Mouse (Mus musculus) activated CD4-positive, CD25-positive, alpha-beta regulatory T cell, adult 4 months (primary cell): ENCODE results near the gene Prps1l1. TPM values are rescaled to one million over a fixed set of nuclear protein-coding genes. Genes with fewer than 3 reads are reported as not detected.

Experiments
- ATAC-seq: one replicate; pipeline ENCODE4 v1.8.0; 2017
- polyA plus RNA-seq, 2 experiments: library from polyadenylated mRNA; unstranded; fragments of 100-300 nt; shearing (Covaris generic); gene quantifications; one replicate each; pipeline ENCODE4 v1.2.1; 2017

Gene Prps1l1
- polyA plus RNA-seq = 1 to 10 TPM in 1 of 2 experiments, under 1 TPM in 1; 0.33 to 1.0 TPM

DNA sequence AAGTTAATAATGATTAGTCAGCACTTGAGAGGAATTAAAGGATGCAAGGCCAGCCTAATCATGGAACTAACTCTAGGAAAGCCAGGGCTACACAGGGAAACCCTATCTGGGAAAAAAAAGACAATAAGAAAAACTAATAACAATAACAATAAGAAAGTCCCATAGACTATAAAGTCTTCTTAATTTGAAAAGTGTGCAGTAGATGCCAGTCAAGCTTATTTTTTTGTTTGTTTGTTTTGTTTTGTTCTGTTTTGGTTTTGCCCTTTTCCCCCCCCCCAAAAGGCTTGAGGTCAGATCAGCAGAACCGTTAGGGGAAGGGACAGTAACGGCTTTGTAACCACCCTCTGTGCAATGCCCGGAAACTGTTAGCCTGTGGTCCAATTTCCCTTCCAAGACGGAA, at the start of gene Prps1l1:
Gene Prps1l1 (plus strand): TSS at position 301 of the 400 bp plus-strand sequence.
- no peak for ATAC-seq

DNA sequence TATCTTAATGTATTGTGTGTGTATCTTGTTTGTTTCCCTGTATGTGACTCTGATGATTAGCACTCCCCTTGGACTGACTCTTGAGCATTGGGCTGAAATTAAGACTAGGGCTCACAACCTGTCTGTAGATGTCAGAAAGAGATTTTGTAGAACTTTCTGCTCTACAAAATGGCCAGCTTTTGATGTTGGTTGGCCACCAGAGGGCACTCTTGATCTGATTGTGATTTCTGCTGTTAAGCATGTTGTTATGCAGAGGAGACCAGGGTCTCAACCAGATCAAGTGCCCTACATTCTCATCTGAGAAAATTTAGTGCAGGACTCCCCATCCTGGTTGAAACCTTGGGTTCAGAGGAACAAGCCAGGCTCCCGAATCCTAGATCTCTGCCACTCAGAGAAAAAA, 46.6 kb upstream of the Prps1l1 start:
- ATAC-seq = no peak

DNA sequence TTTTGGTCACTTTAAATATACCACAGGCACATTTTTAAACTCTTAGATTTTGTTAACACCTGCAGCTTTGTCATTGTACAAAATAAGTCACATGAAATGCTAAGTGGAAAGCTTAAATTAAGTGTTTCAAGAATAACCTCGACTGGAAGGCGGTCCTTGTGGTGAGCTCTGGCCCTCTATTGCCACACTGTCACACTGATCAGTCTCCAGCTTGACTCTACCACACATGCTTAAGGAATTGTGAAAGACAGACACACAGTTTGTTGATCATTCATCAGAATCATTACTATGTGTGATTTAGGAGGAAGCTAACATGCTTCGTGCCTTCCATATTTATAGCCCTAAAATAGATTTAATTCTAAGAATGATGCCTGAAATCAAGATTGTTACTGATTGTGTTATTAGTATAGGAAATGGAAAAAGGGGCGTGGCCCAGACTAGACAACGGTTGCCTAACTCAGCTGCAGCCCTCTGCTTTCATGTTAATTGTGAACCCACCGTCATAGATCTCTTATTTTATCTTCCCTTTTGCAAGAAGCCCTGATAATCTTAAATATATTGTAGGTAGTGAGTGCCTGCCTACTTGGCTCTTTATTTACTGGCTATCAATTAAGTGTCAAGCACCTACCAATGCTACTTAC, 35.4 kb upstream of the Prps1l1 start:
- ATAC-seq = no peak

DNA sequence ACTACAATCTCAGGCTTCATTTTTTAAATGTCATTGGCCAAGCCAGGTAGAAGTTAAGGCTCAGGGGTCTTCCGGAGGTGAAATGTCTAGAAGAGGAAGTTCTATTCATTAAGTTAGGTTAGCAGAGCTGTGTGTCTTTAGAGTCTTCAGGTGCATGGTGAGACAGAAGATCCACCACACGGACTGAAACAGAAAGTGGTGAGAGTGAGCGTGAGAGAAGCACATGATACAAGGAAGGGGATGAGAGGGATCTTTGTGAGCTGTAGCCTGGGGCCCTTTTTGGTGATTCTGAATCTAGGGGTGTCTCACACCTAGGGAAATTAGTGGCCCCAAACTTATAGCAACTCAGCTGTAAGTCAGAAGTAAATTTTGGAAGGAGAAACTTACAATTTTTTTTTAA, 8.6 kb upstream of the Prps1l1 start:
- ATAC-seq = no peak

DNA sequence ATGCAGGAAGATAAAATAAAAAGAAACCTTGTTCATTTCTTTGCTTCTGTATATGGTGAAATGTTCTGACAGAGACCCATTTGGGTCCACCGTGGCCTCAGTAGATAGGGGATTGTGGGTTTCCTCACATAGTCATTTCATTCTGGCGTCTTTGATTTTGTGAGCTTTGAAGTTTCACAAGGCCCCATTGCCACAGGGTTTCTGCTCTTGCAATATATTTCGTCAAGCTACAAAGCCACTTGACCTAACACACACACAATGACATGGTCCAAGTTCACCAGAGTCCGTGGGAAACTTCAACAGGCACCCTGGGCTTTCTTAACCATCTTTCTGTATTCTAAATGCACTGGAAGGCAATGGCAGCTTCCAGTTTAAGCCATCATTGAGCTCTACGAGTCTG, 1.3 kb downstream of the Prps1l1 start:
- ATAC-seq = no peak

DNA sequence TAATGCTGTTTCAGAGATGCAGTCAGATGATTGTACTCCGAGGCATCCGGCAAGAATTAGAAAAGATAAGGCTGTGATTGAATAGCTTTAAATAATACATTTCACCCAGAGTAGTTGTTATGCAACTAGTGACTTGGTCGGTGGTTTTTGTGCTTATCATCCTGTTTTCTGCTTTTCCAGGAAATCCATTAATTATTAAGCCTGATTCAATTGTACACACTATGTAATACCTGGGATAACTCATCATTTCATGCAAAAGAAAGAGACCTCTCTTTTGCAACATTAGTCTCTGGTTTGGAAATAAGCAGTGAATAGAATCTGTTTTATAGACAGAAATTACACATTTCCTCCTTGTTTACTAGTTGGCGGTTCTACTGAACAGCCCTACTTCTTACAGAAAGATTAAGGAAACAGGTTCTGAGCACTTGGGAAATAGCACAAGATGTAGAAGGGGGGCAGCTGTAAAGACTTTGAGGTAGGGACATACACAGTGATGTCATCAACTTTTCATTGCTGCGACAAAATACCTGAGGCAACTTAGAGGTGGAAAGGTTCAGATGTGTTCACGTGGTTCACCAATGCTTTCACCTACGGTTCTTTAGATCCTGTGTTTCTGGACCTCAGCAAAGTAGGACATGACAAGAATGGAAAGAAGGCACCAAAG, 5.1 kb downstream of the Prps1l1 start:
- no peak for ATAC-seq

DNA sequence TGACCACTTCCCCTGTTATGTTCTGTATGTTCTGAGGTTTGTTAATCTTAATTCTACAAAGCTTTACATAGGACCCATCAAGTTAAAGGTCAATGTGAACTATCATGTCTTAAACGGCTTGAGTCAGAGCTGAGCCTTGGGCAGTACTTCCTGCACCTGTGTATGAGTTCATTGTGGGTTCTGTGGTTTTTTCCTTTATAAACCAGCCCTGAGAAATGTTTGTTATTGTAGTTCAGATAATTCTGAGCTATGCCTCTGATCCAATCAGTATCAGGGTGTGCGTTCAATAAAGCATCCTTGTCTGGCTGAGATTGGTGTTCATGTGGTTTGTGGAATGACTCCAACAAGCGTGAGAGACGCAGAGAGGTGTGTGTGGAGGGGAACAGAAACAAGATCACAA, 5.8 kb downstream of the Prps1l1 start:
- ATAC-seq = peak; percentile 85

DNA sequence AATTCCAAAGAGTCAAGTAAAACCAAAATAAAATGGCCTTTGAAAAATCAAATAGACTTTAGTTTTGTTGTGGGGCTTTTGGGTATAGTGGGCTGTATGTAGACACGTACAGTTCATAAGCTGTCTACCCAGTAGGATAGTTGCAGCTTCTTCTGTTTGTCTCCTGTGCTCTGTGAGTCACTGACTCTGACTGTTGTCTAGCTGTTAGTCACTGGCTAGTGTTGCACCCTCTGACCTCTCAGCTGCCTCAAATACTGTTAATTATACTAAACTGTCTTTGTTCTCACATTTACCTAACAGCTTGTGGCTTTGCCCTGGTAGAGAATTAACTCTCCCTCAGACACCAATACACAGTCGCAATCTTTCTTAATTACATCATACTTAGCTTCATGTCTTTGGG, 7.3 kb downstream of the Prps1l1 start:
- ATAC-seq = no peak

DNA sequence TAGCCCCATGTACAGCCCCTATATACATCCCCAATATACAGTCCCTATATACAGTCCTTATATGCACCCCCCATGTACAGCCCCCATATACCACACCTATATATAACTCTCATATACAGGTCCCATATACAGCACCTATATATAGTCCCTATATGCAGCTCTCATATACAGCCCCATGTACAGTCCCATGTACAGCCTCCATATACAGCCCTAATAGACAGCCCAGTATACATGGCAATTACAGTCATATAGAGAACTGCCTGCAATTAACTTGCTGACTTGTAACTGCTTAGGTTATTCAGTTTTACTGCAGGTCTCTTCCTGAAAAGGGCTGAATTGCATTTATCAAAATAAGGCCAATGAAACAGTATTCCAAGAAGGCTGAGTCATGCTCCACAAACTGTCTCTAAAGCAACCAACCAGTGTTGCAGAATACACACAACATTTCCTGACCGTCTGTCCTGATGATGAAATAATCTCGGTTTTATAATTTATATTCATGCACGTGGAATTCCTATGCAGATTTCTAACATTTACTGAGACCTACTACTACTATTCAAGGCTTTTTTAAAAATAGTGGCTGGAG, 13.1 kb downstream of the Prps1l1 start:
- no peak for ATAC-seq

DNA sequence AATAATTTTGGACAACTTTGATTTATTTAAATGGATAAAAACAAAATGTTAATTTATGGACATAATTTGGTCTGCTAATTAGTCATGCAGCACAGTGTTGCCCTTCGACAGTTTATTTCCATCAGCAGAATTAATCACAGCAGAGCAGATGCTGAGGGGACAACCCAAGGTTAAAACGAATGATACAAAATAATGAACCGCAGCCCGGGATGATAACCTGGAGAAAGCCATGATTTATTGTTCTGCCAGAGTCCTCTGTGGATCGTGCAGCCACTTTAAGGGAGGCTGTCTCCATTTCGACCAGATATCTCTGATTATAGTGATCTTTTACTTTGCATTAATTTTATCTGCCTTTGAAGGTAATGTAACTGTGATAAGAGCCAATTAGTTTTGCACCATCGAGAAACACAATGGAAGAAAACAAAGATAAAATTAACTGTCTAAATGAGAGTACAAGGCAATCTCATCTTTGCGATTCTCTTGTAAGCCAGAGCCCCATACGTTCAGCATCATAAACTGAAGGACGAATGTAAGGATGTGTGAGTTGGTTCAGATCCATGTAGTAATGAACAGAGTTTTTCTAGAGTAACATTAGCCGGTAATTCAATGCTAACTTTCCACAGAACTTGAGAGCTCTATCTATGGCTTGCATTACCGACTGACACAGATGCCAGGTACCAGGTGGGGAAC, 14.4 kb downstream of the Prps1l1 start:
- no peak for ATAC-seq

DNA sequence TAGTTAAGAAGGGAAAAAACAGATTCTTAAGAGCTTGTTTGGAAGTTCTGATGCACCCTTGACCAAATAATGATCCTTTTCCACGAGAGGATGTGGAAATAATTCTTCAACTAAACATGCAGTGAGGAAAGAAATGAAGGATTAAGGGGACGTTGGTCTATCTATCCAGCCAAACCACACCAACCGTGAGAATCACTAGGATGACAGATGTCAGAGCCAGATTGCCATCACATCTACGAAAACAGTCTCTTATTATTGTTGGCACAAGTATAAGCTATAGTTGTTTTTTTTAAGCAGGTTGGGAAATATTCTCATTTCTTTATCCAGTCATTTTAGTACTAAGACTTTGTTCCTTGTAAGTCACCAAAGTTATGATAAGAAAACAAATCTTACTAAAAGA, 15.8 kb downstream of the Prps1l1 start:
- no peak for ATAC-seq

DNA sequence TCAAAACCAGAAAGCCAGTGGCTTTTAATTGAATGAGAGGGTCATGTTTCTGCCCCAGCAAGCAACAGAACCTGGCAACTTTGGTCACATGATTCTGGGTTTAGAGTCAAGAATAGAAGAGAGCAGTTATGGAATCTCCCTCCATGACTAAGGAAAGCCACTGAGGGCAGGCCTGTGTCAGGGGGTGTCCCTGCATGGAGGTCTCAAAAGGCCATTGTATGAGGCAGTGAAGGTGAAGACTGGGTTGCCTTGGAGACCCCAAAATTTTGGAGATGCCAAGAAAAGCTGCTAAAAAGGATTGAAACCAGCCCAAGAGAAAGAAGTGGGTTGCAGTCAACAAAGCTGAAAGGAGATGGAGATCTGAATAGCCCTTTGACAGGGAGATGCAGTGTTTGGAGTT, 21.2 kb downstream of the Prps1l1 start:
- no peak for ATAC-seq

DNA sequence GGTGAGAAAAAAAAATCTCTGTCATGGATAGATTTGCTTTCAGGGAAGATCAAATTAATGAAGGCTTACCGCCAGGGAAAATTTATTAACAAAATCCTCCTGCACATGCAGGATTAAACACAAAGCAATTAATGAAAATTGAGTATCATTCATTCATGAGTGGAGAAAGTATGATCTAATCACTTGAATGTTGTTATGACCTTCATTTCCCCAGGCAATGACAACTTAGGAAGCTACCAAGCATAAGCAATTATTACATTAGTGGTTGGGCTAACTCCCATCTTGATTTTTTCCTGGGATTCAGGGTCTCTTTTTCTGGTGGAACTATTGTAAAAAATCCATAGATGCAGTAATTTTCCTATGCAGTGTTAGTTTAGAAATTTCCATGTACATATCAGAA, 23.3 kb downstream of the Prps1l1 start:
- ATAC-seq = no peak

DNA sequence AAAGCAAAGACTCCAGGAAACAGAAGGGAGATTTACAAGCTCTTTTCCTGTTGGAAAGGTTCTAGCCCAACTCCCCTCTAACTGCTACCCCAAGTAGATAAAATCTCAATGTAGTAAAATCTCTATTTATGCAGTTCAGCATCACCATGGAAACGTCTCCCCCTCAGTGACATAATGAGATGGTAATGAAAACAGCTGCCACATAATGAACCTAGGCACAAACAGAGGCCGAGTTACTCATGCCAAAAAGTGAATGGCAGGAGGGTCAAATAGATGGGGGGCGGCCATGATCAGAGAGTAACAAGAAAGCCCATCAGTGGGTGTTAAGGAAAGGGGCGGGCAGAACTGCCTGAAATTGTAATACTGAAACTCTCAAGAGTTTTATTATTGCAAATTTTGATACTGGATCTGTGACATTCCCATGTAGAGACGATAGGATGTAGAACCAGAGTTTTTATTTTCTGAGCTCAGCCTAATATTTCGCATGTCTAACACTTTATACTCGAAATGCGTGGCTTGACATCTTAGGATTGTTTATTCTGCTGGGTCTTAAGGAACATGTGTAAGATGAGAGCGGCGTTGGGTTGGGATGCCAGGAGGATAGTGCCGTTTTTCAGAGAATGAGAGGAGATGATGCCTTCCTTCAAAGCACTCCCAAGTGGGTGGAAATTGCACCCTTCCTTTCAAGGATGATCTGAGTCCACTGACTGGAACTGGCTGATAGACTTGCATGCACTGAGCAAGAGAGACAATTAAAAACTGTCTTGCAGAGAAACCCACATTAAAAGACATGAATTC, 24.0 kb downstream of the Prps1l1 start:
- no peak for ATAC-seq

DNA sequence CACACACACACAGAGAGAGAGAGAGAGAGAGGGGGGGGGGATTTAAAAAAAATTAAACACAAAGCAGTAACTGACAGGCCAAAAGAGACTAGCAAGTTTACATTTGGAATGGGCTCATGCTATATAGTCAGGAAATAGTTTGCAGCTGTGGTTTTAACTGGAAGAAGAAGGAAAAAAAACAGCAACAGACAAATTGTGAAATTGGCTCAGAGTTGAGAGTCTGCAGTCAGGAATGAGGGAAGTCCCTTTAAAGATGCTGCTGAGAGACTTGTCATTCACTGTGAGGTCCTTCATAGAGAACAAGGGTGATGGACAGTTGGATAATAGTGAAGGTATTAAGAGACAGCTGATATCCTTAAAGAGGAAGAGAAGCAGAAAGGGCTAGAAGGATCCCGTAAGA, 26.9 kb downstream of the Prps1l1 start:
- no peak for ATAC-seq

DNA sequence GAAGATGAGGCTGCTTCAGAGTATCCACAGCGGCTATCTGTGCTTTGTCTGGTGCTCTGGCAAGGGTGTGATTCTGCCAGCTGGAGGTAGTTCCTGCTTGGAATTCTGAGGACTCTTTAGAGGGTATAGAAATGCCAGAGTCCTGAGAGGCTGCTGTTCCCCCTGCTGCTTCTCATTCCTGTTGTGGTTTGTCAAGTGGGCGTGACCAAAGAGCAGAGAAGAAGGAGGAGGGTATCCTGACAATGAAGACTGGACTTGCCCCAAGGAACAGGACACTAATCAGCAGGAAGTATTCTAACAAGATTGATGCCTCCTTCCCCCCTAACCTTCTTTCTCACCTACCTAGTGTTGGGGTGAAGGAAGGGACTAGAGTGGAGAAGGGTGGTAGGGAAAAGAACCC, 29.4 kb downstream of the Prps1l1 start:
- no peak for ATAC-seq

DNA sequence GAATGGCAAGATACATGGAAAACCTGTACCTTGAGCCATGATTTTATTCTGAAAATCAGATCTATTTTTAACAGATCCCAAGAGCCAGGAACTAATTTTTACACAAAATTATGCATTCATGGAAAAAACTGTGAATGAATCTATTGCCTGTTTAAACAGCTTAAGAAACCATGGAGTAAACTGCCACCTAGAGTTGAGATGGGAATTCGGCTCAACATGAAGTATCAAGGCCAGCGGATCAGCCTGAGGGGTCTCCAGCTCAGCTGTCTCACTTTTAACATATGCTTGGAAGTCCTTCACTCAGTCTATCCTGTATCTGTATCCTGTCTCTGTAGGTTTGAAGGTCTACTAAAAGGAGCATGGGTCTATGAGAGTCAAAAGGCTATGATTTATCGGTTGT, 31.5 kb downstream of the Prps1l1 start:
- ATAC-seq = no peak

DNA sequence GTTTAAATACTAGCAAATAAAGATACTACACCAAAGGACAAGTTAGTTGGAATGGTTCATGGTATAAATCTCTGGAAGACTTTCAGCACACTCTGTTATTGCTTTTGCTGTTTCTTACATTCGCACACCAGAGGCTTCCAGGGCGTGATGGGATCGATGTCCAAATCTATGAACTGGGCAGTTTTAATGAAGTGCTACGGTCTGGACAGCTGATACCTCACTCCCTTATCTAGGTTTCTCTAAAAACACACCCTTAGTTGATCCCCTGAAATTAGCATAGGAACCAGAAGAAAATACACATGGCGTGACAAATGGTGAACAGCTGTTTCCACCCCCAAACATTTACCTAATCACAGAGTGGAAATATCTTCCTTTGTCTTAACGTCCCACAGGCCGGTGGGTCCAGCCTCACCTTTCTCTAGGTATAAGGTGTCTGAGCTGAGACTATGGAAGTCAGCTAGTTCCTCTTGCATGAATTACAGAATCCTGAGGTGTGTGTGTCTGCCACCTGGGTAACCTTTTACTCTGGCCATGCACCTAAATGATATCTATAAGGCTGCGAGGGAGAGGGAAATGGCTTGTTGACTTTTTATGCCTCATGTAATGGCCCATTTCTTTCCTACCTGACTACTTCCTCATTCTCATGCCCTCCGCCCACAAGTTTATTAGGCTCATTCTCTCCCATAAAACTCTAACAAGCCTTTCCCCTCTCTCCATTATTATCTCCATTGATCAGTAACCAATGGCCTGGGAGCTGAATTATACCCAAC, 32.1 kb downstream of the Prps1l1 start:
- no peak for ATAC-seq

DNA sequence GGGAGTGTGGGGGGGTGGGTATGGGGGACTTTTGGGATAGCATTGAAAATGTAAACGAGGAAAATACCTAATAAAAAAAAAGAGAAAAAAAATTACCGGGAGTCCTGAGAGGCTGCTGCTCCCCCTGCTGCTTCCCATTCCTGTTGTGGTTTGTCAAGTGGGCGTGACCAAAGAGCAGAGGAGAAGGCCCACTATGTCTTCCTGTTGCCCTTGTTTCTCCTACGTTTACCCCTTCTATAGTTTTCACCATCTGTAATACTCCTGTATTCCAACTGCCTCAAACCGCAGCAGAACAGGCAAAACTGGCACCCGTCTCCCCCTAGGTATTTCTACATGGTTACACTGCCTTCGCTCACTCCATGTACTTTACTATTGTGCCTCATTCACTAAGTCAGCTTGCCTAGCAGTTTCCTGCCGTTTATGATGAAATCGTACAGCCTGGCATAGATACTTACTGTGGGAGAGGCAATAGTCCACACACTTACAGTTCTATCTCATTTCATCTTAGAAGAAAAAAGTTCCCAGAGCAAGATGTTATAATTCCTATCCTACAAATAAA, 34.2 kb downstream of the Prps1l1 start:
- no peak for ATAC-seq

DNA sequence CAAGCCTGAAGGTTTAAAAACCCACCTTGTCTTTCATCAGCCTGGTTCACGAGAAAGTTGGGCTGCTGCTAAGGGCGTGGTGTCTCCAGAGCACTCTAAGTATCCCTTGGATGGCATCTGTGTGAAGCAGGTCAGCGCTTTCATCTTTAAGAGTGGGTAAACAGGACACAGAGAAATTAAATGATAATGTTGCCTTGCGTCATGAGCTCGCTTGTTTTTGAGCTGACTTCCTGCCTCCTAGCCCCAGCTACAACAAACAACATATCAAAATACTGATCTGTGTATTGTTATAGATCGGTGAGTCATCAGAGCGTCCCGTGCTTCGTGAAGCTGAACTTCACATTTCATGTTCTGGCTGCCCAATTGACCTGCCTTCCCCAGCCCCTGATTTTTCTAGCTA, 36.7 kb downstream of the Prps1l1 start:
- peak; percentile 87 for ATAC-seq

DNA sequence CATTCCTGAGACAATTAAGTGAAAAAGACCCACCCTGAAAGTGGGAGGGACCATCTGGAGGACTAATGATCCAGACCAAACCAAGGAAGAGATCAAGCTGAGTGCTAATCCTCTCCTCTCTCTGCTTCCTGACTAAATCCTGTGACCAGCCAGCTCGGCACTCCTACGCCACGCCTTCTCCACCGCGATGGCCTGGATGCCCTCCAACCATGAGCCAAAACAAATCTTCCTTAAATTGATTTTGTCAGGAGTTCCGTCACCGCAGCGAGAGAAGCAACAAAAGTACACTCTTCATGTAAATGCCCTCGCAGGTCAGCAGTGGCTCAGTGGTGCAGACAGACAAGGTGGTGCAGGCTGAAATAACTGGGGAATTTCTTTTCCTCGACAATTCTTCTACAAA, 37.5 kb downstream of the Prps1l1 start:
- no peak for ATAC-seq
